Mouse (Mus musculus) cerebellum, postnatal 14 days (tissue): ENCODE measurements around the gene Hmgb1.

ENCODE experiments used
- DNase-seq, 2 experiments: peaks; one replicate each; pipeline ENCODE4 v3.0.0; 2021; ENCODE audit warnings: mixed read lengths in 2 of 2

The Hmgb1 gene

GRCm38 (mm10) chr5:149099009-149099408 is 85.3 kb downstream of the Hmgb1 start:
- DNase-seq = no peak

- DNase-seq = no peak
These were observed 86.4 kb downstream of the Hmgb1 start for GRCm38 (mm10) chr5:149097841-149098240.

GRCm38 (mm10) chr5:149096284-149096683 is 88.0 kb downstream of the Hmgb1 start:
- DNase-seq = no peak

- DNase-seq = no peak
These were observed 91.4 kb downstream of the Hmgb1 start for GRCm38 (mm10) chr5:149092926-149093325.

GRCm38 (mm10) chr5:149092526-149092925 is 91.8 kb downstream of the Hmgb1 start:
- no peak for DNase-seq

- DNase-seq = no peak
These were observed 93.0 kb downstream of the Hmgb1 start for GRCm38 (mm10) chr5:149091256-149091655.

- DNase-seq = no peak
These were observed 94.4 kb downstream of the Hmgb1 start for GRCm38 (mm10) chr5:149089860-149090259.

GRCm38 (mm10) chr5:149089456-149089855 is 94.8 kb downstream of the Hmgb1 start:
- DNase-seq = no peak

- no peak for DNase-seq
These were observed 95.4 kb downstream of the Hmgb1 start for GRCm38 (mm10) chr5:149088891-149089290.

- DNase-seq = peak; percentile 9 to 26
These were observed 96.1 kb downstream of the Hmgb1 start for GRCm38 (mm10) chr5:149088149-149088548.

- DNase-seq = no peak
These were observed 97.7 kb downstream of the Hmgb1 start for GRCm38 (mm10) chr5:149086382-149087244.

- no peak for DNase-seq
These were observed 103.8 kb downstream of the Hmgb1 start for GRCm38 (mm10) chr5:149080466-149080865.

GRCm38 (mm10) chr5:149079758-149080150 is 104.5 kb downstream of the Hmgb1 start:
- DNase-seq = no peak

- DNase-seq = no peak
These were observed 105.1 kb downstream of the Hmgb1 start for GRCm38 (mm10) chr5:149079018-149079757.

GRCm38 (mm10) chr5:149077136-149077535 is 107.2 kb downstream of the Hmgb1 start:
- DNase-seq = no peak

- DNase-seq = no peak
These were observed 112.7 kb downstream of the Hmgb1 start for GRCm38 (mm10) chr5:149071546-149071945.

- DNase-seq = no peak
These were observed 115.5 kb downstream of the Hmgb1 start for GRCm38 (mm10) chr5:149068745-149069144.

GRCm38 (mm10) chr5:149068247-149068740 is 116.0 kb downstream of the Hmgb1 start:
- DNase-seq = no peak

GRCm38 (mm10) chr5:149067501-149067961 is 116.8 kb downstream of the Hmgb1 start:
- DNase-seq = no peak

GRCm38 (mm10) chr5:149062833-149063232 is 121.5 kb downstream of the Hmgb1 start:
- DNase-seq = peak; percentile 28 to 45

GRCm38 (mm10) chr5:149053352-149054168 is 130.7 kb downstream of the Hmgb1 start:
- DNase-seq = peak; percentile 33 to 40
